Mouse (Mus musculus): ENCODE measurements around the gene Mybbp1a.

DNA sequence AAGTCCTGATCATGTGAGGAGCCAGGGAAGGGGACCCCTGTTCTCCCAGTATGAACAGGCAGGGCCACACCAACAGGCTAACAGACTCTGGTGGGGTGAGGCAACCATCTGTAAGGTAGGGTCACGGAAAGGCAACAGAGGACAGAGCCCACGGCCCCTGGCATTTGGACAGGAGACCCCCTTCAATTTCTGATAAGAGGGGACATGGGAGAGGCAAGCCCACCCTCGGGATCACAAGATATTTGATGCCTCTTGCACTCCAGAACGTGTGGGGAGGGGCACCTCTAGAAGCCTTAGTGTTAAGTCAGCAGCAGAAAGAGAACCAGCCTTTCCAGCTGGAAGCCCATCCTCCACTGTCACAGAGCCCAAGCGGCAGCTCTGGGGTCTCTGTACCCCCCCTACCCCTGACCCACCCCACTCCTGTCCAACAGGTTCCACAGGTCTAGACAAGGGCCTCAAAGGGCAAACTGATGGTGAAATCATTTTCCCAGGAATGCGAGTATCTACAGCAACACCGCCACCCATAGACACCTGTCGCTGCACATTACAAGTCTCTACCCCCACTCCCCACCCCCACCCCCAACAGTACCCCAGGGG lies 35.0 kb upstream of the Mybbp1a start:
- TF ChIP-seq CTCF (conservative IDR thresholded peaks at IDR 0.05 in 1 of 2, IDR thresholded peaks at IDR 0.05 in 1 of 2; ENCODE audit: low read depth in 2 of 2, low read length in 2 of 2) (no peak), USF2 (conservative IDR thresholded peaks at IDR 0.05; ENCODE audit: low read depth, low read length) (no peak), KAT2A (IDR thresholded peaks at IDR 0.05; ENCODE audit: insufficient replicate concordance, low read length) (no peak), MAZ (IDR thresholded peaks at IDR 0.05; ENCODE audit: low read depth, low read length) (no peak), POLR2A (IDR thresholded peaks at IDR 0.05; ENCODE audit: low read depth, low read length) (no peak), MYC (IDR thresholded peaks at IDR 0.05; ENCODE audit: low read depth, low read length) (no peak)

Data from CH12.LX (cell line).